Mouse (Mus musculus): ENCODE results near the gene Rab5if. TPM values are rescaled to one million over a fixed set of nuclear protein-coding genes. Genes with fewer than 3 reads are reported as not detected.
"Not testable (repeated sequence)": the region's sequence is repeated elsewhere in the genome, so short reads cannot be mapped to it uniquely, and the experiment has no call there.

Gene Rab5if
- polyA plus RNA-seq, 1 experiment from 2014 or later = 186 TPM

- DNase-seq (ENCODE audit: low spot score) (no peak), ATAC-seq (replicated peaks; ENCODE audit: low FRiP score) (no peak)
- H3K9ac ChIP-seq (ENCODE audit: low read length) = no peak overlapping the region
- H3K36me3 ChIP-seq (ENCODE audit: control insufficient read depth, insufficient read depth, low read length) = peaks cover 6% of the 10 kb centered on the region; the same call in 1 of the 2 replicates
- no peaks in the 10 kb centered on the region for H3K9me3 ChIP-seq (ENCODE audit: control insufficient read depth, low read length)
- H3K27ac ChIP-seq (ENCODE audit: low read depth, low read length) = no peak overlapping the region
- no peaks in the 10 kb centered on the region for H3K27me3 ChIP-seq (ENCODE audit: control insufficient read depth, insufficient read depth, low read length)
- H3K4me3 ChIP-seq (ENCODE audit: low read depth, low read length) = no peak overlapping the region
- H3K4me2 ChIP-seq (ENCODE audit: low read depth, low read length, severe bottlenecking) = no peak overlapping the region
- peaks cover 10% of the 10 kb centered on the region; the same call in 1 of the 2 replicates for H3K4me1 ChIP-seq (replicated peaks; ENCODE audit: control insufficient read depth, insufficient read depth, low read length)
- WGBS = 66% methylated on average over 6 of the region's 6 CpGs
Observed at GRCm38 (mm10) chr2:156847653-156848052, 15.3 kb upstream of the Rab5if start.

DNA sequence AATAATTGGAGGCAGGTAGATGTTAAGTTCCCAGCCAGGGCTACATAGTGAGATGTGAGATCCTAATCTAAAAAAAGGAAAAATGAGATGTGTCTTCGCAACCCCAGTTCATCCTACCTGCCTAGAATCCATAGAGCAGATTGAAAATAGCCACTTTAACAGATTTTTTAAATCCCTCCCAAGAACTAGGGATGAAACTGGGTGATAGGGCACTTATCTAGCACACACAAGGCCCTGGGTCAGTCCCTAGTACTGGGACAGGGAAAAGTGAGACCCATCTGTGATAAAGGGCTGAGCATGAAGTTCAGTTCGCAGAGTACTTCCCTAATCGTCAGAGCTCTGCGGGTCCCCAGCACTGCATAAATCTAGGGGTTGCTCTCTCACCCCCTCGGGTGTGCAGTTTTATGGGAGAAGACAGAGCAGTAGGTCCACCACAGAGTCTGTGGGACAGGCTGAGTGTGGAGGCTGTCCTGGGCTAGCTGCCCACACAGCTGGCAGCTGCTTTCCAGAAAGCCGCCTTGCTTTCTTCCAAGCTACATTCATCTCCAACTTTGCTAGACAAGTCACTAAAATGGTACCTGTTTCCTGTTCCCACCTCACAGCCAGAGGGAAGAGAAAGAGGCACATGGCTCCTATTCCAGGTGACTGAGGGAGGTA is 14.3 kb upstream of the Rab5if start:
- H3K4me1 ChIP-seq (replicated peaks; ENCODE audit: control insufficient read depth, insufficient read depth, low read length) = peaks cover 7% of the 10 kb centered on the region; the same call in 1 of the 2 replicates
- peaks cover 6% of the 10 kb centered on the region; the same call in 1 of the 2 replicates for H3K36me3 ChIP-seq (ENCODE audit: control insufficient read depth, insufficient read depth, low read length)
- WGBS = 89% methylated on average over 6 of the region's 6 CpGs
- H3K9me3 ChIP-seq (ENCODE audit: control insufficient read depth, low read length) = no peaks in the 10 kb centered on the region
- no peak for ATAC-seq (replicated peaks; ENCODE audit: low FRiP score)
- H3K27me3 ChIP-seq (ENCODE audit: control insufficient read depth, insufficient read depth, low read length) = no peaks in the 10 kb centered on the region
- H3K4me2 ChIP-seq (ENCODE audit: low read depth, low read length, severe bottlenecking) = no peak overlapping the region
- DNase-seq (ENCODE audit: low spot score) = no peak
- H3K9ac ChIP-seq (ENCODE audit: low read length) = no peak overlapping the region
- H3K4me3 ChIP-seq (ENCODE audit: low read depth, low read length) = no peak overlapping the region
- H3K27ac ChIP-seq (ENCODE audit: low read depth, low read length) = no peak overlapping the region

- Histone ChIP-seq H3K4me3 (ENCODE audit: low read depth, low read length) (no peak overlapping the region), H3K4me1 (replicated peaks; ENCODE audit: control insufficient read depth, insufficient read depth, low read length) (peaks cover 3% of the 10 kb centered on the region; the same call in 1 of the 2 replicates), H3K9me3 (ENCODE audit: control insufficient read depth, low read length) (no peaks in the 10 kb centered on the region), H3K4me2 (ENCODE audit: low read depth, low read length, severe bottlenecking) (no peak overlapping the region), H3K27me3 (ENCODE audit: control insufficient read depth, insufficient read depth, low read length) (no peaks in the 10 kb centered on the region), H3K36me3 (ENCODE audit: control insufficient read depth, insufficient read depth, low read length) (peaks cover 6% of the 10 kb centered on the region; the same call in 1 of the 2 replicates), H3K27ac (ENCODE audit: low read depth, low read length) (no peak overlapping the region), H3K9ac (ENCODE audit: low read length) (no peak overlapping the region)
- WGBS = 90% methylated on average over 5 of the region's 5 CpGs
- no peak for ATAC-seq (replicated peaks; ENCODE audit: low FRiP score)
- no peak for DNase-seq (ENCODE audit: low spot score)
Observed at GRCm38 (mm10) chr2:156850505-156850904, 12.4 kb upstream of the Rab5if start.

DNA sequence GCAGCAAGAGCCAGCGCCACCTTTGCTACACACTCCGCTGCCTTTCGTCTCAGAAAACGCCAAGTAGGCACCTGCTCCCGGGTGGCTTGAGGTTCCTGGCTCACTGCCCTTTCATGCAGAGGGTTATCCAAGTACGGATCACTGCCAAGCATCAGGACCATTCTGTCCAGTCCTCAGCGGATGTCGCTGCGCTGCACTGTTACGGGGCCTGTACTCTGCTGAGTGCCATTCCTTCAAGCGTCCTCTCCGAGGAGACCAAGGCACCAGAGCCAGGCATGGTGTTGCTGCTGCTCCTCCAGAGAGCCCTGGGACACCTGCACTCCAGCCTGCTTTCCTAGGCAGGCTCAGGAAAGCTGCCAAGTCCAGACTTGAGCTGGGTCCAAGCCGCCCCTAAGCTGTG is 9.3 kb upstream of the Rab5if start:
- not testable (repeated sequence) for DNase-seq (ENCODE audit: low spot score); H3K4me2 ChIP-seq (ENCODE audit: low read depth, low read length, severe bottlenecking); H3K4me3 ChIP-seq (ENCODE audit: low read depth, low read length); H3K4me1 ChIP-seq (replicated peaks; ENCODE audit: control insufficient read depth, insufficient read depth, low read length); H3K27me3 ChIP-seq (ENCODE audit: control insufficient read depth, insufficient read depth, low read length); H3K27ac ChIP-seq (ENCODE audit: low read depth, low read length); H3K36me3 ChIP-seq (ENCODE audit: control insufficient read depth, insufficient read depth, low read length); ATAC-seq (replicated peaks; ENCODE audit: low FRiP score); H3K9ac ChIP-seq (ENCODE audit: low read length); H3K9me3 ChIP-seq (ENCODE audit: control insufficient read depth, low read length)
- 91% methylated on average over 8 of the region's 13 CpGs for WGBS

DNA sequence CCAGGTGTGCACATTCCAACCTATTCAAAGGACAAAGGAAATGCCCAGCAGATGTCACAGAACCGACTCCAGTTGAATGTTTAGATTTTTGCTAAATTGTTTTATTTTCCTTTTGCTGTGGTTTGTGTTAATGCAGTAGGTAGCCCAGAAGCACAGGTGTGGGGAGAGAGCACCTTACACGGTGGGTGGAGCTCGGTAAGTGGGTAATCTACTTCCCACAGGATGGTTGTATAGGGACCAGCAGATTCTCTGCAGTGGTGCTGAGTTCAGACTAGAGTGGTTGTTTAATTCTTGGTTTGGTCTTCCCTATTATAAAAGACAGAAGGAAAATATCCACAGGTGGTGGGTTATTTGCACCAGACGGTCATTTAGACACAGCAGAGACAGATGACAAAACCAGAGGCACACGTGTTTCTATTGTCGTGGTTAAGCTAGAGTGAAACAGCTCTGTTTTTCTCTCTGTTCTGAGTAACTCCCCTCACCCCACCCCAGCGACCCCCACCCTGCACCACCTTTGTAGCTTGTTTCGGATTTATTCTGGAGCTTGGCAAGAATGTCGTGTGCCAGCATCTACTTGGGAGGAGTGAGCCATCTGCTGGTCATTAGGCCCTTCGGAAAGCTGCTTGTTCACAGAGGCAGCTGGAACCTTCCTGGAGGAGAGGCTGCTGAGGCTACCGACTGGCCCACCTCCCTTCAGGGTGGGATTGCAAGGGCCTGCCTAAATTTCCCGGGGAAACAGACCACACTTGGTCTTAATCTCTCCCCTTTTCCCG is 8.7 kb upstream of the Rab5if start:
- WGBS = 58% methylated on average over 13 of the region's 13 CpGs
- DNase-seq (ENCODE audit: low spot score) = not testable (repeated sequence)

DNA sequence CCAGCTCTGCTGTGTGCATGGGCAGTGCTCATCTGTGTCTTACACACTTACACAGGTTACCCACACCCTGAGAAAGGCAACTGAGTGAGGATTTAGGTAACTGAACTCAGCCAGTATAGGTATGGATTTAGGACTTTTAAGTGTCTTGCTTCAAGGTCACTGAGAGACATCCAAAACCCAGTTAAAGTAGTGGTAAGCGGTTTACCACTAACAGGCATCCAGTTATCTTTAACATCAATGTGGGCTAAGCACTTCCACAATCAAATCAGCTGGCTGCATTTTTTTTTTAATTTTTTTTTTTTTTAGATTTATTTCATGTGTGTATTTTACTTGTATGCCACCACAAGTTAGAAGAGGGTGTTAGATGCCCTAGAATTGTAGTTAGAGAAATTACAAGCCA is 6.6 kb upstream of the Rab5if start:
- Histone ChIP-seq H3K9ac (ENCODE audit: low read length) (no peak overlapping the region), H3K4me3 (ENCODE audit: low read depth, low read length) (no peak overlapping the region), H3K4me1 (replicated peaks; ENCODE audit: control insufficient read depth, insufficient read depth, low read length) (no peaks in the 10 kb centered on the region), H3K4me2 (ENCODE audit: low read depth, low read length, severe bottlenecking) (no peak overlapping the region), H3K27ac (ENCODE audit: low read depth, low read length) (no peak overlapping the region), H3K36me3 (ENCODE audit: control insufficient read depth, insufficient read depth, low read length) (peaks cover 3% of the 10 kb centered on the region; the same call in 1 of the 2 replicates), H3K9me3 (ENCODE audit: control insufficient read depth, low read length) (no peaks in the 10 kb centered on the region), H3K27me3 (ENCODE audit: control insufficient read depth, insufficient read depth, low read length) (no peaks in the 10 kb centered on the region)
- WGBS = 97% methylated on average over 1 of the region's 1 CpGs
- ATAC-seq (replicated peaks; ENCODE audit: low FRiP score) (no peak), DNase-seq (ENCODE audit: low spot score) (no peak)

More for the DNA sequence above, 8.7 kb upstream of the Rab5if start:
- H3K36me3 ChIP-seq (ENCODE audit: control insufficient read depth, insufficient read depth, low read length); H3K4me1 ChIP-seq (replicated peaks; ENCODE audit: control insufficient read depth, insufficient read depth, low read length); H3K9me3 ChIP-seq (ENCODE audit: control insufficient read depth, low read length); H3K27ac ChIP-seq (ENCODE audit: low read depth, low read length); H3K9ac ChIP-seq (ENCODE audit: low read length); H3K4me2 ChIP-seq (ENCODE audit: low read depth, low read length, severe bottlenecking); H3K4me3 ChIP-seq (ENCODE audit: low read depth, low read length); H3K27me3 ChIP-seq (ENCODE audit: control insufficient read depth, insufficient read depth, low read length); ATAC-seq (replicated peaks; ENCODE audit: low FRiP score): not testable (repeated sequence)

- Histone ChIP-seq H3K27me3 (ENCODE audit: control insufficient read depth, insufficient read depth, low read length) (no peaks in the 10 kb centered on the region), H3K36me3 (ENCODE audit: control insufficient read depth, insufficient read depth, low read length) (0 out of 2 replicates have a peak, but pooled peaks cover 3% of the 10 kb centered on the region), H3K4me1 (replicated peaks; ENCODE audit: control insufficient read depth, insufficient read depth, low read length) (no peaks in the 10 kb centered on the region), H3K4me3 (ENCODE audit: low read depth, low read length) (no peak overlapping the region), H3K4me2 (ENCODE audit: low read depth, low read length, severe bottlenecking) (no peak overlapping the region), H3K9ac (ENCODE audit: low read length) (no peak overlapping the region), H3K27ac (ENCODE audit: low read depth, low read length) (no peak overlapping the region), H3K9me3 (ENCODE audit: control insufficient read depth, low read length) (no peaks in the 10 kb centered on the region)
- DNase-seq (ENCODE audit: low spot score) (no peak), ATAC-seq (replicated peaks; ENCODE audit: low FRiP score) (no peak)
- WGBS = 91% methylated on average over 3 of the region's 3 CpGs
Observed at GRCm38 (mm10) chr2:156857385-156857791, 5.5 kb upstream of the Rab5if start.

DNA sequence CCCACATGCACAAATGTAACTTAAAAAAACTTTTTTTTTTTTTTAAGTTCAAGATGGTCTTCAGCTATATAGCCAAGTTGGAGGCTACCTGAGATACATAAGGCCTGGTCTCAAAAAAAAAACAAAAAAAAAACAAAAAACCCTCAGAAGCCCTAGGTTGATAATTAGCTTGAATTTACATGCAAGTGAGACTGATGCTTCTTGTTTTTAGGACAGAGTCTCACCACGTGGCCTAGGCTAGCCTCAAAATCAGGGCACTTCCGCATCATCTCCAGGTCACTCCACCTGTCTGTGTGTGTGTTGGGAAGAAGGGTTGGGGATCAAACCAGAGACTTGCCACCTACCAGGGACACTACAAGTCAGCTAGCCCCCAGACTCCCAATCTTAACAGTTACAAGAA is 5.1 kb upstream of the Rab5if start, which contains the start of gene 4930518I15Rik:
4930518I15Rik (minus strand) TSS at position 112 of the 400 bp plus-strand sequence.
- ATAC-seq (replicated peaks; ENCODE audit: low FRiP score) (no peak), DNase-seq (ENCODE audit: low spot score) (no peak)
- Histone ChIP-seq H3K9ac (ENCODE audit: low read length) (no peak within 1 kb of the TSS), H3K4me3 (ENCODE audit: low read depth, low read length) (no peak within 1 kb of the TSS), H3K4me2 (ENCODE audit: low read depth, low read length, severe bottlenecking) (no peak within 1 kb of the TSS), H3K36me3 (ENCODE audit: control insufficient read depth, insufficient read depth, low read length) (0 out of 2 replicates have a peak, but pooled peaks cover 3% of the 10 kb centered on the region), H3K9me3 (ENCODE audit: control insufficient read depth, low read length) (no peaks in the 10 kb centered on the region), H3K27ac (ENCODE audit: low read depth, low read length) (no peak within 1 kb of the TSS), H3K4me1 (replicated peaks; ENCODE audit: control insufficient read depth, insufficient read depth, low read length) (no peaks in the 10 kb centered on the region), H3K27me3 (ENCODE audit: control insufficient read depth, insufficient read depth, low read length) (no peaks in the 10 kb centered on the region)
- 91% methylated on average over 2 of the region's 2 CpGs for WGBS
